Mouse (Mus musculus): ENCODE results near the gene Tead2.

DNA sequence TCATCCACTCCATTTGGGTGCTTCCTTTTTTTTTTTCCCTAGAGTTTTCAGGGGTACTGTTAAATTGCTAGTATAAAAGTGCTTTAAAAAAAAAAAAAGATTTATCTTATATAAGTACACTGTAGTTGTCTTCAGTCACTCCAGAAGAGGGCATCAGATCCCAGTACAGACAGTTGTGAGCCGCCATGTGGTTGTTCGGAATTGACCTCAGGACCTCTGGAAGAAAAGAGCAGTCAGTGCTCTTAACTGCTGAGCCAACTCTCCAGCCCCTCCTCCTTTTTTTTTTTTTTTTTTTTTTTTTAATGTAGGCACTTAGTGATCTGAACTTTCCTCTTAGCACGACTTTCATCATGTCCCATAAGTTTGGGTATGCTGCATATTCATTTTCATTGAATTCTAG, 32.1 kb downstream of the Tead2 start:
- TF ChIP-seq POLR2A (IDR thresholded peaks at IDR 0.05; ENCODE audit: low read depth, low read length) (no peak), CTCF (IDR thresholded peaks at IDR 0.05; ENCODE audit: extremely low read depth, insufficient read length, insufficient replicate concordance, low read depth, low read length) (no peak)

Measured in small intestine, adult 2 months (tissue).